Mouse (Mus musculus): ENCODE results near the gene Cdh12. TPM values are rescaled to one million over a fixed set of nuclear protein-coding genes. Genes with fewer than 3 reads are reported as not detected.

Gene Cdh12
- polyA plus RNA-seq, 1 experiment from 2014 or later, result 0.27 TPM

DNA sequence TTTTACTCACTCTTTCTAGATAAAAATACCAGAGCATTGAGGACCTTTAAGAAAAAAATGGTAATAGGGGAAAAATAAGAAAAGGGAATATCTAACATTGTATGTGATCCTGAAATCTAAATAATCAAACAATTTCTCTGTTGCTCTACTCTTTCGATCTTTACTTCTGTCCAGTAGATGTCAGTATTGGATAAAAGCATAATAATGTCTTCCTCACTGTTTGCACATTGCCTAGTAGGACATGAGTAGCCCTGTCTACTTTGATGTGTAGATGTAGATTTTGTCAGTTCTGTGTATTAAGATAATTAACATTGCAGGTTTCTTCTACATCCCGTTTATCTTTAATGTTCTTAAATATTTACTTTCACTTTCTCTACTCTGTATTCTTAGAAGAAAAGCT lies 1087.8 kb downstream of the Cdh12 start:
- Histone ChIP-seq H3K9me3 (replicated peaks) (no peaks in the 10 kb centered on the region), H3K27me3 (ENCODE audit: low read depth, poor library complexity, severe bottlenecking) (no peaks in the 10 kb centered on the region), H3K4me3 (no peak overlapping the region), H3K36me3 (no peaks in the 10 kb centered on the region), H3K4me1 (no peaks in the 10 kb centered on the region), H3K27ac (replicated peaks) (no peak overlapping the region)
- WGBS, result 77% methylated on average over 2 of the region's 2 CpGs
- DNase-seq (ENCODE audit: low spot score), result no peak

DNA sequence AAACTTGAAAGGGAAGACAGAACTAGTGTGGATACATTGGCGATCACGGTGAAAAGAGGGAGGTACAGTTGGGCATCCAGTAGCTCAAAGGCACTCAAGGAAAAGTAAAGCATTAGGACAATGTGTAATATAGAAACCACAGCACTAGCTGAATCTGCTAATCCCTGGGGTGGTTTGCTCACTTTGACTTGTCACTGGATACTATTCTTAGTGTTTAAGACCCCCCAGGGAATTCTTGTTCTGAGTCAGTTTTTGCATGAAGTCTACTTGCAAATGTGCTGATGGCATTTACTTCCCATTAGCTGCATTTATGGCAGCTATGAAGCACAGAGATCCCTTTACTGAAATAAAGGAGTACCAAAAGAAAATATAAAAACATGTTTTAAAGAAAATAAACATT lies 1095.7 kb downstream of the Cdh12 start:
- no peaks in the 10 kb centered on the region for H3K9me3 ChIP-seq (replicated peaks)
- H3K27ac ChIP-seq (replicated peaks), result no peak overlapping the region
- 95% methylated on average over 2 of the region's 2 CpGs for WGBS
- no peaks in the 10 kb centered on the region for H3K4me1 ChIP-seq
- no peak for DNase-seq (ENCODE audit: low spot score)
- H3K27me3 ChIP-seq (ENCODE audit: low read depth, poor library complexity, severe bottlenecking), result no peaks in the 10 kb centered on the region
- no peak overlapping the region for H3K4me3 ChIP-seq
- no peaks in the 10 kb centered on the region for H3K36me3 ChIP-seq

DNA sequence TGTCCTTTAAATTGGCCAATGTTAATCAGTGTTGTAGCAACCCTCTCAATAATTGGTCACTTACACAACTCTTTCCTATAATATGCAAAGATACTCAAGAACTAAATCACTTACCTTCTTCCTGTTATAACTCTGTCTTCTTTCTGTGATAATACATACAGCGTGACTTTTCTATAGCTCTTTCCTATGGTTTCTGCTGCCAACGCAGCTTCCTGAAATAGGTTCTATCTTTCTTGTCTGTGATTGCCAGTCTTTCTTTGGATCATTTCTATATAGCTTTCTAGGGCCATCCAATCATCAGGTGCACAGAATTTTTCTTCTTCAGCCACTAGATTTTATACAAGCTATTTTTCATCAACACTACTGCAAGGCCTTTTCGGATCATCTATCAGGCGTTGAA lies 1106.9 kb downstream of the Cdh12 start:
- H3K36me3 ChIP-seq, result no peaks in the 10 kb centered on the region
- no peaks in the 10 kb centered on the region for H3K9me3 ChIP-seq (replicated peaks)
- H3K4me1 ChIP-seq, result no peaks in the 10 kb centered on the region
- H3K27ac ChIP-seq (replicated peaks), result no peak overlapping the region
- H3K27me3 ChIP-seq (ENCODE audit: low read depth, poor library complexity, severe bottlenecking), result no peaks in the 10 kb centered on the region
- 87% methylated on average over 4 of the region's 4 CpGs for WGBS
- DNase-seq (ENCODE audit: low spot score), result no peak
- no peak overlapping the region for H3K4me3 ChIP-seq

DNA sequence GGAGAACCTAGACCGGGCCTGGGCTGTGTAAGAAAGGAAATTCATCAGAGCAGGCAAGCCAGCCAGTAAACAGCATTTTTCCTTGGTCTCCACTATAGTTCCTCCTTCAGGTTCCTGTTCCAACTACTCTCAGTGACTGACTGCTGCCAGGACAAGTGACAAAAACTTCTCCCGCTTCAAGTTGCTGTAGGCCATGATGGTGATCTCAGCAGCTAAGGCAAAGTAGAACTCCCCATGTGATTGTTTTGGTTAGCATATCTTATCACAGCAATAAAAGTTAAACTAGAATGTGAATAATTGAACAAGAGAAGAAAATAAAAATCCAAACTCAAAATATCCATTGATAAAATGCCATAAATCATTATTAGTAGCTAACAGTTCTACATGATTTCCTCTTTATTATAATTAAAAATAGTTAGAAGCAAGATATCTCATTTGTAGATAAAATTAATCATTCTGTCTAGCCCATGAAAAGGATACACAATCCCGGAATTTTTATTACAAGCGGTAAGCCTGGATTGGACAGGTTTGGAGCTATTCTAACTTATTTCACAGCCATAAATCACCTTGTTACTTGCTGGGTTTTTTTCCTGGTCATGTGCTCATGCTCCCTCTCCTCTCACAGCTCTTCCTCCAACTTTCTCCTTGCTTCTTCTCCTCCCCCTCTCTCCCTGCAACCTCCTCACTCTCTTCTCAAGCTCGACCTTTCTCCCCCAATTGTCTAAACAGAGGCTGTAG lies 1117.4 kb downstream of the Cdh12 start:
- H3K4me3 ChIP-seq, result no peak overlapping the region
- H3K27ac ChIP-seq (replicated peaks), result no peak overlapping the region
- WGBS, result 86% methylated on average over 5 of the region's 5 CpGs
- H3K36me3 ChIP-seq, result no peaks in the 10 kb centered on the region
- H3K9me3 ChIP-seq (replicated peaks), result no peaks in the 10 kb centered on the region
- DNase-seq (ENCODE audit: low spot score), result no peak
- no peaks in the 10 kb centered on the region for H3K4me1 ChIP-seq
- H3K27me3 ChIP-seq (ENCODE audit: low read depth, poor library complexity, severe bottlenecking), result no peaks in the 10 kb centered on the region

DNA sequence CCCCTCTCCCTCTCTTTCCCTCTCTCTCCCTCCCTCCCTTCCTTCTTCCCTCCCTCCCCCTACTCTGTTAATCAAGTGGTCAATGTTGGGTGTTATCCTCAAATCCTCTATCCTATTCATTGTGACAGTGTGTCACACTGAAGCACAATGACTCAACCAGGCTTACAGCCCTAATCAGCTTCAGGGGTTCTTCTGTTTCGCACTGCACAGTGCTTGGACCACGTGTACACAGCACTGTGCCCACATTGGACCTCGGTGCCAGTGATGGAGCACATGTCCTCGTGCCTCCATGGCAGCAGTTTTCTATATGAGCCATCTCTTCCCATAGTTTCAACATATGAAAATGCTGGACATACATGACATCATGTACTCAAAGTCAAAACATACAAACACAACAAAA lies 1155.4 kb downstream of the Cdh12 start:
- no peaks in the 10 kb centered on the region for H3K9me3 ChIP-seq (replicated peaks)
- WGBS, result 60% methylated on average over 4 of the region's 4 CpGs
- no peaks in the 10 kb centered on the region for H3K36me3 ChIP-seq
- no peak overlapping the region for H3K4me3 ChIP-seq
- DNase-seq (ENCODE audit: low spot score), result no peak
- H3K4me1 ChIP-seq, result no peaks in the 10 kb centered on the region
- no peak overlapping the region for H3K27ac ChIP-seq (replicated peaks)
- no peaks in the 10 kb centered on the region for H3K27me3 ChIP-seq (ENCODE audit: low read depth, poor library complexity, severe bottlenecking)

Small RNAs within 50 kb of the gene (microRNA-seq; reads per million reads assigned to microRNA genes)
- not detected for gene Gm27397

Other genes with a start within 250 kb of the Cdh12 start
- gene Acot10, start 217.5 kb downstream of the Cdh12 start, polyA plus RNA-seq (2016; fragmentation: Nextera tagmentation; extraction: Ambion mirVana), result 0.16 TPM in 1 of 2 replicates, not detected in the other